Mouse (Mus musculus): ENCODE data around the gene Vmn1r212. TPM values are rescaled to one million over a fixed set of nuclear protein-coding genes. Genes with fewer than 3 reads are reported as not detected.
"Not testable (repeated sequence)": the region's sequence is repeated elsewhere in the genome, so short reads cannot be mapped to it uniquely, and the experiment has no call there.

Vmn1r212 gene
- not detected in 2 replicates for polyA plus RNA-seq (2014; fragmentation: Nextera tagmentation; extraction: Ambion mirVana)

GRCm38 (mm10) chr13:22884105-22884504 is at the start of gene Vmn1r212:
TSS of gene Vmn1r212 (minus strand) at chr13:22884205.
- Histone ChIP-seq H3K36me3 (ENCODE audit: control insufficient read depth, insufficient read depth, low read length) (no peaks in the 10 kb centered on the region), H3K9ac (ENCODE audit: low read length) (no peak within 1 kb of the TSS), H3K4me3 (ENCODE audit: low read depth, low read length) (no peak within 1 kb of the TSS), H3K4me1 (replicated peaks; ENCODE audit: control insufficient read depth, insufficient read depth, low read length) (no peaks in the 10 kb centered on the region), H3K9me3 (ENCODE audit: control insufficient read depth, low read length) (no peaks in the 10 kb centered on the region), H3K4me2 (ENCODE audit: low read length) (no peak within 1 kb of the TSS), H3K27me3 (replicated peaks; ENCODE audit: control insufficient read depth, insufficient read depth, low read length) (no peaks in the 10 kb centered on the region), H3K27ac (ENCODE audit: low read depth) (no peak within 1 kb of the TSS)
- DNase-seq (ENCODE audit: low spot score) (no peak), ATAC-seq (replicated peaks; ENCODE audit: low FRiP score, low TSS enrichment, low read depth) (no peak)
- 75% methylated on average over 4 of the region's 4 CpGs for WGBS

GRCm38 (mm10) chr13:22879257-22879656 is 4.7 kb downstream of the Vmn1r212 start:
- H3K9ac ChIP-seq (ENCODE audit: low read length), result no peak overlapping the region
- ATAC-seq (replicated peaks; ENCODE audit: low FRiP score, low TSS enrichment, low read depth) (no peak), DNase-seq (ENCODE audit: low spot score) (no peak)
- no peak overlapping the region for H3K27ac ChIP-seq (ENCODE audit: low read depth)
- H3K4me2 ChIP-seq (ENCODE audit: low read length), result no peak overlapping the region
- no peaks in the 10 kb centered on the region for H3K36me3 ChIP-seq (ENCODE audit: control insufficient read depth, insufficient read depth, low read length)
- 93% methylated on average over 1 of the region's 1 CpGs for WGBS
- H3K9me3 ChIP-seq (ENCODE audit: control insufficient read depth, low read length), result no peaks in the 10 kb centered on the region
- no peaks in the 10 kb centered on the region for H3K4me1 ChIP-seq (replicated peaks; ENCODE audit: control insufficient read depth, insufficient read depth, low read length)
- no peaks in the 10 kb centered on the region for H3K27me3 ChIP-seq (replicated peaks; ENCODE audit: control insufficient read depth, insufficient read depth, low read length)
- H3K4me3 ChIP-seq (ENCODE audit: low read depth, low read length), result no peak overlapping the region

- Histone ChIP-seq H3K4me2 (ENCODE audit: low read length) (no peak within 1 kb of the TSS), H3K9ac (ENCODE audit: low read length) (no peak within 1 kb of the TSS), H3K36me3 (ENCODE audit: control insufficient read depth, insufficient read depth, low read length) (no peaks in the 10 kb centered on the region), H3K4me3 (ENCODE audit: low read depth, low read length) (no peak within 1 kb of the TSS), H3K27ac (ENCODE audit: low read depth) (no peak within 1 kb of the TSS), H3K4me1 (replicated peaks; ENCODE audit: control insufficient read depth, insufficient read depth, low read length) (no peaks in the 10 kb centered on the region), H3K9me3 (ENCODE audit: control insufficient read depth, low read length) (no peaks in the 10 kb centered on the region), H3K27me3 (replicated peaks; ENCODE audit: control insufficient read depth, insufficient read depth, low read length) (no peaks in the 10 kb centered on the region)
- WGBS, result 54% methylated on average over 1 of the region's 1 CpGs
- DNase-seq (ENCODE audit: low spot score) (no peak), ATAC-seq (replicated peaks; ENCODE audit: low FRiP score, low TSS enrichment, low read depth) (no peak)
These were observed 26.5 kb downstream of the Vmn1r212 start, which contains the start of gene Vmn1r211 for GRCm38 (mm10) chr13:22857461-22857860. TSS of gene Vmn1r211 (minus strand) at chr13:22857561.

DNA sequence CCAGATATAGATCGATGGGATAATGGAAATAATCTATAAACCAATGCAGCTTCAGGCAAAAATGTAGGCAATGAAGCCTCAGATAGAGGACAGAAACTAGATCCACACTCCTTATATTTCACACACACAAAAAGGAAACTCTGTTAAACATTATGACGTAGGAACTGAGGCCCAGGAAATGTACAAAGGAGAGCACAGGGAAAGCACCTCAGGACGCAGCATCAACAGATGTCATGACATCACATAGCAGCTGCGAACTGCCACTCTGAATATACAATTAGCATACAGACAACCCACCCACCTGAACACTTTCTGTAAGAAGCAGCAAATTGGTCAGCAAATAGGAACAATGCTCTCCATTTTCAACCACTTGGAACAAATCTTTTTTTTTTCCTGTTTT is 29.2 kb downstream of the Vmn1r212 start:
- ATAC-seq (replicated peaks; ENCODE audit: low FRiP score, low TSS enrichment, low read depth) (no peak), DNase-seq (ENCODE audit: low spot score) (no peak)
- H3K4me3 ChIP-seq (ENCODE audit: low read depth, low read length), result no peak overlapping the region
- H3K27ac ChIP-seq (ENCODE audit: low read depth), result no peak overlapping the region
- no peaks in the 10 kb centered on the region for H3K27me3 ChIP-seq (replicated peaks; ENCODE audit: control insufficient read depth, insufficient read depth, low read length)
- no peak overlapping the region for H3K9ac ChIP-seq (ENCODE audit: low read length)
- H3K4me1 ChIP-seq (replicated peaks; ENCODE audit: control insufficient read depth, insufficient read depth, low read length), result no peaks in the 10 kb centered on the region
- H3K36me3 ChIP-seq (ENCODE audit: control insufficient read depth, insufficient read depth, low read length), result no peaks in the 10 kb centered on the region
- 71% methylated on average over 4 of the region's 4 CpGs for WGBS
- H3K9me3 ChIP-seq (ENCODE audit: control insufficient read depth, low read length), result no peaks in the 10 kb centered on the region
- H3K4me2 ChIP-seq (ENCODE audit: low read length), result no peak overlapping the region

DNA sequence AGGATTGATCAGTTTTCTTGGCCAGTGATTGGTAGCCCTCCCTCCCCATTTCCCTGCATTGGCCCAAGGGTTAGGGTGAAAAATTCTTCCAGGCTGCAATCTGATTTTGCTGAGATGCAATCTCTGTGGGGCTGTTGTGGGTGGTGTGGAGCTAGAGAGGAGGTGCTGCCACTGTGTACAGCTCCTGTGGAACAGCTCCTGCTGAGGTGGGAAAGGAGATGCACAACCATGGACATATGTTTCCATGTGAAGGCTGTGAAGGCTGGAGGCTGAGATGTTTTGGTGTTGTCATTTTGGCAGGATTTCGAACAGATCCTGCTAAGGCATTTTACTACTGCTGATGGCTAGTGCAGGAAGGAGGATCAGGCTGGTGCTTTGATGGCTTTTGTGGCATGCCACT is 37.2 kb downstream of the Vmn1r212 start:
- Histone ChIP-seq H3K4me1 (replicated peaks; ENCODE audit: control insufficient read depth, insufficient read depth, low read length) (no peaks in the 10 kb centered on the region), H3K9ac (ENCODE audit: low read length) (no peak overlapping the region), H3K4me3 (ENCODE audit: low read depth, low read length) (no peak overlapping the region), H3K27me3 (replicated peaks; ENCODE audit: control insufficient read depth, insufficient read depth, low read length) (no peaks in the 10 kb centered on the region), H3K4me2 (ENCODE audit: low read length) (no peak overlapping the region), H3K27ac (ENCODE audit: low read depth) (no peak overlapping the region), H3K36me3 (ENCODE audit: control insufficient read depth, insufficient read depth, low read length) (no peaks in the 10 kb centered on the region), H3K9me3 (ENCODE audit: control insufficient read depth, low read length) (no peaks in the 10 kb centered on the region)
- ATAC-seq (replicated peaks; ENCODE audit: low FRiP score, low TSS enrichment, low read depth) (no peak), DNase-seq (ENCODE audit: low spot score) (no peak)
- 70% methylated on average over 1 of the region's 1 CpGs for WGBS

DNA sequence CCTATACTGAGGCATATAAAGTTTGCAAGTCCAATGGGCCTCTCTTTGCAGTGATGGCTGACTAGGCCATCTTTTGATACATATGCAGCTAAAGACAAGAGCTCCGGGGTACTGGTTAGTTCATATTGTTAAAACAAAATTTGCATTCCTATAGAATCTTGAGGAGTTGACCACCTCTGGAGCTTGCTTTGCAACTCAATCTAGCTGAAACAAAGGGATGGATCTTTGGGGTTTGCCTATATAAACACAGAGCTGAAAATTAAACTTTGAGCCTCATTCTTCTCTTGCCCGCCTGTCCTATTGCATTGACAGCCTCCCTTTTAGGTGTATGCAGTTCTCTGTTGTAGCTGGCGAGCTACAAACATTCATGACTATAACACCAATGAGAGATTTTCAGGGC is 39.7 kb downstream of the Vmn1r212 start:
- not testable (repeated sequence) for H3K9me3 ChIP-seq (ENCODE audit: control insufficient read depth, low read length)
- WGBS, result 80% methylated on average over 3 of the region's 3 CpGs

More for the DNA sequence above, 39.7 kb downstream of the Vmn1r212 start:
- not testable (repeated sequence) for ATAC-seq (replicated peaks; ENCODE audit: low FRiP score, low TSS enrichment, low read depth); H3K4me1 ChIP-seq (replicated peaks; ENCODE audit: control insufficient read depth, insufficient read depth, low read length); H3K36me3 ChIP-seq (ENCODE audit: control insufficient read depth, insufficient read depth, low read length); DNase-seq (ENCODE audit: low spot score); H3K4me3 ChIP-seq (ENCODE audit: low read depth, low read length); H3K27ac ChIP-seq (ENCODE audit: low read depth); H3K27me3 ChIP-seq (replicated peaks; ENCODE audit: control insufficient read depth, insufficient read depth, low read length); H3K9ac ChIP-seq (ENCODE audit: low read length); H3K4me2 ChIP-seq (ENCODE audit: low read length)

Other genes with a start within 250 kb of the Vmn1r212 start
- not detected in 2 replicates for gene Vmn1r207-ps, start 154.6 kb downstream of the Vmn1r212 start, polyA plus RNA-seq (2014; fragmentation: Nextera tagmentation; extraction: Ambion mirVana)
- not detected in 2 replicates for gene Vmn1r208, start 106.8 kb downstream of the Vmn1r212 start, polyA plus RNA-seq (2014; fragmentation: Nextera tagmentation; extraction: Ambion mirVana)
- gene Vmn1r209, start 74.5 kb downstream of the Vmn1r212 start, polyA plus RNA-seq (2014; fragmentation: Nextera tagmentation; extraction: Ambion mirVana), result not detected in 2 replicates
- not detected in 2 replicates for gene Vmn1r210, start 52.9 kb downstream of the Vmn1r212 start, polyA plus RNA-seq (2014; fragmentation: Nextera tagmentation; extraction: Ambion mirVana)
- not detected in 2 replicates for gene Vmn1r211, start 26.6 kb downstream of the Vmn1r212 start, polyA plus RNA-seq (2014; fragmentation: Nextera tagmentation; extraction: Ambion mirVana)
- gene Vmn1r213, start 123.5 kb upstream of the Vmn1r212 start, polyA plus RNA-seq (2014; fragmentation: Nextera tagmentation; extraction: Ambion mirVana), result not detected in 2 replicates
- gene Vmn1r214, start 146.2 kb upstream of the Vmn1r212 start, polyA plus RNA-seq (2014; fragmentation: Nextera tagmentation; extraction: Ambion mirVana), result not detected in 2 replicates
- gene Vmn1r215, start 183.8 kb upstream of the Vmn1r212 start, polyA plus RNA-seq (2014; fragmentation: Nextera tagmentation; extraction: Ambion mirVana), result not detected in 2 replicates
- not detected in 2 replicates for gene Vmn1r217, start 234.0 kb upstream of the Vmn1r212 start, polyA plus RNA-seq (2014; fragmentation: Nextera tagmentation; extraction: Ambion mirVana)
- gene Vmn1r218, start 248.9 kb upstream of the Vmn1r212 start, polyA plus RNA-seq (2014; fragmentation: Nextera tagmentation; extraction: Ambion mirVana), result not detected in 2 replicates

All from intestine, embryonic 14.5 days (tissue).